Mouse (Mus musculus): ENCODE results near the gene Sel1l2.

GRCm38 (mm10) chr2:140203756-140204155 is 185.8 kb downstream of the Sel1l2 start:
- TF ChIP-seq CTCF (IDR thresholded peaks at IDR 0.05; ENCODE audit: extremely low read depth, insufficient read depth, insufficient read length, insufficient replicate concordance): no peak
- no peak for TF ChIP-seq POLR2A (IDR thresholded peaks at IDR 0.05; ENCODE audit: low read depth, low read length)
